Mouse (Mus musculus) splenic B cell, adult 2 months (primary cell): ENCODE measurements around the gene Tnrc6c.
"Not testable (repeated sequence)": the region's sequence is repeated elsewhere in the genome, so short reads cannot be mapped to it uniquely, and the experiment has no call there.

Experiments
- DNase-seq: peaks from one replicate; pipeline ENCODE4 v3.0.0-alpha.2; 2011; ENCODE audit warnings: low read depth, low spot score
- H3K27me3 ChIP-seq: 2 replicates; pipeline ENCODE4 v1.6.1; 2012; ENCODE audit warnings: mild to moderate bottlenecking, low read length, moderate library complexity, mixed read lengths; ENCODE audit not compliant: control insufficient read depth, poor library complexity, insufficient read depth, severe bottlenecking
- H3K36me3 ChIP-seq: 2 replicates; pipeline ENCODE4 v1.6.1; 2012; ENCODE audit warnings: mild to moderate bottlenecking, low read length, moderate library complexity, mixed read lengths; ENCODE audit not compliant: control insufficient read depth, poor library complexity, insufficient read depth, severe bottlenecking

The Tnrc6c gene

DNA sequence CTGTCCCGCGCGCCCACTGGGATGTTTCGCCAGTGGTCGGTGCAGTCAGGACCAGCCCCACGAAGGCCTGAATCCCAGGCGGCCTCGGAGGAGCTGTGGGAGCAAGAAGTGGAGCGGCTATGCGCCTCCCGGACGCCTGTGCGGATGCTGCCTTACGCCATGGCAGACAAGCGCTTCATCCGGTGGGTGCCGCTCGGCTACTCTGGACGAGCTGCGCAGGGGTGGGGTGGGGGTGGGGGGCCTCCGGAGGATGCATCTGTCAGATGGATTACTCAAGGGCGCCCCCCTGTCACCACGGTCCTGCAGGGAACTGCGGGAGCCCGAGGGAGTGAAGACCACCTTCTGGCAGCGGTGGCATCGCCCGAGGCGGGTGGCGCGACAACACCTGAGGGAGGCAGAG is 129.0 kb downstream of the Tnrc6c start:
- peak; percentile 85 for DNase-seq
- Histone ChIP-seq H3K36me3 (peaks cover 15% of the 10 kb centered on the region), H3K27me3 (no peaks in the 10 kb centered on the region)

DNA sequence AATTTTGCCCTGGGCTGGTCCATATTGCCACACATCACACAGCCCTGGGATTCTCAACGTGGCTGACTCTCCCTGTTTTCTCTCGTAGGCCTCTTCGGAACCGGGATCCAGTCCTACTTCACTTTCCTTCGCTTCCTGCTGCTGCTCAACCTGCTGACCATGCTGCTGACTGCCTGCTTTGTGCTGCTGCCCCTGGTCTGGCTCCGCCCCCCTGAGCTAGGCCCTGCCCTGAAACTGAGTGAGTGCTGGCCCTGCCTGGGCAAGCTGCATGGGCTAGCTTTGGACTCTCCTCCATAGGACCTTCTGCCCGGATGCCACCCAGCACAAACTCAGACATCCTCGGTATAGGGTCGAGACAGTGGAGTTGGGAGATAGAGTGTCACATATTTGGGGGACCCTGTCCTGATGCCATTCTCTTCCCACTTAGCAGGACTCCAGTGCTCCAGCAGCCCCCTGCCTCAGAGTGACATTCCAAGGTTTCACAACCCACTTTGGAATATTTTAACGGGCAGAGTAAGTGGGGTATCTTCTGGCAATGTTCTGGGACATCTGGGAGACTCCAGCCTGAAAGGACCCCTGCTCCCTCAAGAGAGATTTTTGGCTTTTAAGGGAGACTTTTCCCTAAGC is 129.7 kb downstream of the Tnrc6c start:
- peak; percentile 41 for DNase-seq
- H3K36me3 ChIP-seq, result peaks cover 16% of the 10 kb centered on the region

DNA sequence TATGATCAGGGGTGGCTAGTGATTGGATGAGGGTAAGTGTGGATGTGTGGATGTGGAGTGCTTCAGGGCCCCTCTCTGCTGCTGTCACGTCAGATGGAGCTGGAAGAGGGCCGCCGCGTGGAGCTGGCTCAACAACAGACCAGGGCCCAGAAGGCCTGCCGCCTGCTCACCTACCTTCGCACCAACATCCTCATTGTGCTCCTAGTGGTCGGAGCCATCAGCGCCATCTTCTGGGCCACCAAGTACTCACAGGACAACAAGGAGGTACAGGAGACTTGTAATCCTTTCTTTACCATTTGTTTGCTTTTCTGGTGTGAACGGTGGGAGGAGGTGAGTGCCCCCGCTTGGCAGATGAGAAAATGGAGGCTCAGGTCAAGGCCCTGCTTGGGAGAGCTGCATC is 132.2 kb downstream of the Tnrc6c start:
- Histone ChIP-seq H3K27me3 (no peaks in the 10 kb centered on the region), H3K36me3 (peaks cover 18% of the 10 kb centered on the region)
- peak; percentile 88 for DNase-seq

More for the DNA sequence above, 129.7 kb downstream of the Tnrc6c start:
- no peaks in the 10 kb centered on the region for H3K27me3 ChIP-seq

DNA sequence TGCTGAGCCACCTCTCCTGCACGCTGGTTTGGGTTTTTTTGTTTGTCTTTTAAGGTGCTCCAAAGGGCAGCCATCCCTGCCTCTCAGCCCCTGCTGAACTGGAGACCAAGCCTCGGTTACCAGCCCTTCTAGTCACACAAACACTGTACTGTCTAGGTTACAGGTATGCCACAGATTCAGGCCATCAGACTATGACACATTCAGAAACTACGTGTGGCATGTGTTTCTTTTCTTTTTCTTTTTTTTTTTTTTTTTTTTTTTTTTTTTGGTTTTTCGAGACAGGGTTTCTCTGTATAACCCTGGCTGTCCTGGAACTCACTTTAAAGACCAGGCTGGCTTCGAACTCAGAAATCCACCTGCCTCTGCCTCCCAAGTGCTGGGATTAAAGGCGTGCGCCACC is 134.4 kb downstream of the Tnrc6c start:
- H3K27me3 ChIP-seq, DNase-seq: not testable (repeated sequence)
- peaks cover 20% of the 10 kb centered on the region for H3K36me3 ChIP-seq

DNA sequence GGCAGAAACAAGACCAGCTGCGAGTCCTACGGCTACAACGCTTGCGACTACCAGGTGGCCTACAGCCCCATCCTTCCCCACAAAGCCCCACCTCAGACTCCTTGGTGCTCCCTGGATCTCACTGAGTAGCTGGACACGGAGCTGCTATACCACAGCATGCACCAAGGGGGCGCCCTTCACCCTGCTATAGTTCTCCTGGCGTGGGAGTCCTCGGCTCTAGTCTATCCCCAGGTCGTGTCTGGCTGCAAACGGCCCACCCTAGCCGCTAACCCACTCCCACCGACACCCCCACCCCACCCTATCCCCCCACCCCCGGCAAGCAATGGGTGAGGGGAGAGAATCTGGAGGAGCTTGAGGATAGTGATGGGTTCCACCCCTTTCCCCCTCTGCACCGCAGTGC is 136.2 kb downstream of the Tnrc6c start:
- peak; percentile 83 for DNase-seq
- Histone ChIP-seq H3K36me3 (peaks cover 16% of the 10 kb centered on the region), H3K27me3 (no peaks in the 10 kb centered on the region)

DNA sequence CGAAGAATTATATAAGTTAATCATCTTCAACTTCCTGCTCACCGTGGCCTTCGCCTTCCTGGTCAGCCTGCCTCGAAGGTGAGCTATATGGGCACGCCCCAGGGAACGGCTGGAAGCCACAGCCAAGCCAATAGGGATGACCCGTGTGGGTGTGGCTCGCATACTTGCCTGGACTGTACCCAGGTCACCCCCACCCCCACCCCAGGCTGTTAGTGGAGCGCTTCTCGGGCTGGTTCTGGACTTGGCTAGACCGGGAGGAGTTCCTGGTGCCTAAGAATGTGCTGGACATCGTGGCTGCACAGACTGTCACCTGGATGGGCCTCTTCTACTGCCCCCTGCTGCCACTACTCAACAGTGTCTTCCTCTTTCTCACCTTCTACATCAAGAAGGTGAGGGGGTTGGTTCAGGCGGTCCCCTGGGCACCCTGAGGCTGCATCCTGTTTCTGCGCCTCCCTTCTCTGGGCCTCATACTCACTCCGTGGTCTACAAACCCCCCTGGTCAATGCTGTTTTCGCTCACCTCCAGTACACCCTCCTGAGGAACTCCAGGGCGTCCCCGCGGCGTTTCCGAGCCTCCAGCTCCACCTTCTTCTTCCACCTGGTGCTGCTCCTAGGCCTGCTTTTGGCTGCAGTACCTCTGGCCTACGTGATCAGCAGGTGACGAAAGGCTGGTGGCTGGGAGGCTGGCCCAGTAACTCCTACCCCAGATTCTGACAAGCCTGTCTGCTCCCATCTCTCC is 136.8 kb downstream of the Tnrc6c start:
- H3K27me3 ChIP-seq, result no peaks in the 10 kb centered on the region
- peak; percentile 73 for DNase-seq

DNA sequence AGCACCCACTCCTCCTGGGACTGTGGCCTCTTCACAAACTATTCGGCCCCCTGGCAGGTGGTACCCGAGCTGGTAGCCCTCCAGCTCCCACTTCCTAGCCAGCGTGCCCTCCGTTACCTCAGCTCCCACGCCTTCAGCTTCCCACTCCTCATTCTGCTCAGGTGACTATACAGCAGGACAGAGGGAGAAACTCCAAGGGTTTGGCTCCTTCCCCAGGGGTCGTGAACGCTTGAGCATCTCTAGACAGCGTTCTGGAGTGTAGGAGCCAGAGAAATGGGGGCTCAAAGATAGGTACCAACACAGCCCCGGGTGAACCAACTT is 137.3 kb downstream of the Tnrc6c start:
- no peak for DNase-seq
- Histone ChIP-seq H3K27me3 (no peaks in the 10 kb centered on the region), H3K36me3 (peaks cover 14% of the 10 kb centered on the region)

More for the DNA sequence above, 136.8 kb downstream of the Tnrc6c start:
- peaks cover 14% of the 10 kb centered on the region for H3K36me3 ChIP-seq

DNA sequence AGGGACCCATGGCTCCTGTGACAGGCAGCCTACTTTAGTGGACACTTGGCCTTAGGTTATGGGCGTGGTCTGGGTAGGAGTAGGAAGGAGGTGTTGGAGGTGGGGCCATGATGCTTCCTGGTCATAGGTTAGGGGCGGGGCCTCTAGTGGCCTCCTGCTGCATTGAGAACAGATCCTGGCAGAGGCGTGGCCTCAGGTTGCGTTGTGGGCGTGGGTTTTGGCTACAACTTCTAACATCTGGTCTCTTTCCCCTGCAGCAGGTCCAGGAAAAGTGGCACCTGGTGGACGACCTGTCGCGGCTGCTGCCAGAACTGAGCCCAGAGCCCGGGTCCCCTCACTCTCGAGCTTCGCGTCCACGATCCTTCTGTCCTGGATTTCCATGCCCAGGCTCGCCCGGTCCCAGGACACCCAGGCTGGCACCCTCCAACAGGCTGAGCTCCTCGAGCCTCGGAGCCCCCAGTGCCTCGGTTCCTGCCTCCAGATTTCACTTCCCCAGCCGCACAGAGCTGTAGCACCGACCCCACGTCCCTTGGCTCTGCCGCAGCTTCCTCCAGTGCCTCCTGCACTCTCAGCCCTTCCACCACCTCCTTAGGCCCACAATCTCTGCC is 138.3 kb downstream of the Tnrc6c start:
- peak; percentile 87 for DNase-seq
- peaks cover 5% of the 10 kb centered on the region for H3K36me3 ChIP-seq
- no peaks in the 10 kb centered on the region for H3K27me3 ChIP-seq

DNA sequence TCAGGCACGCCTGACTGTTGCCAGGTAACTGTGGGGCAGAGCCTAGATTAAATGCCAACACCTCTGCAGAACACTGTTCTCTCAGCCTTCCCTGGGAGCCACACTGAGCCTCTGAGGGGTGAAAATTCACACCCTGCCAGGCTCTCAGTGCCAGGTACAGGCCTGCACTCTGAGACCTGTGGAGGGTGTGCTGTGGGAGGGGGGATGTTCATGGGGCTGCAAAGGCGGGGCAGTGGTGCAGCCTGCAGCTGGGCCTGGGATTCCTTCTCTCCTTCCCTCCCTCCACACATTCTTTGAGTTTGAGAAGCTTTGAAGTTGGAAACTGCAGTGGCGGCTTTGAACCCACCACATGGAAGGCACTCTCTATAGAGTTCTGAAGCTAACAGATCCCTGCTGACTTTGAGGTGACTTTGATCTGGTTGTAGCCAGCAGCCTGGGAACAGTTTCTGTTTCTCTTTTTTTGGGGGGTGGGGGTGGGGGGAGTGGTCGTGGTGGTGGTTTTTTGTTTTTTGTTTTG is 140.0 kb downstream of the Tnrc6c start:
- peaks cover 2% of the 10 kb centered on the region; the same call in 1 of the 2 replicates for H3K36me3 ChIP-seq
- no peak for DNase-seq
- no peaks in the 10 kb centered on the region for H3K27me3 ChIP-seq

DNA sequence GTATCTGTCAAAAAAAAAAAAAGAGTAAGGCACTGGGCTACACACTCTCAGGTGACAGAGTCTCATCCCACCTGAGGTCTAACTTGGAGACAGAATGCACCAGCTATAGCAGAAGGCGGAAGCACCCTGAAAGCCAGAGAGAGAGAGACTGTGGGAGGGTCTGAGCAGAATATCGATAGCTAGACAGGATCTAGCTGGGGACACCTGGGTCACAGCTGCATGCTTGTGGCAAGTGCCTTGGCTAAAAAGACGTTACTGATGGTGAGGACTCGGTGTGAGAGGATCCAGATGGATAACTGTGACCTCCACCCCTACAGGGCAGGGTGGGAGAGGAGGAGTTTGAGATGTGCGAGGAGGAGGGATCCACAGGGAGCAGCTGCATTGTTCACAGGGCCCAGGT is 142.9 kb downstream of the Tnrc6c start:
- no peaks in the 10 kb centered on the region for H3K27me3 ChIP-seq
- no peak for DNase-seq
- no peaks in the 10 kb centered on the region for H3K36me3 ChIP-seq

DNA sequence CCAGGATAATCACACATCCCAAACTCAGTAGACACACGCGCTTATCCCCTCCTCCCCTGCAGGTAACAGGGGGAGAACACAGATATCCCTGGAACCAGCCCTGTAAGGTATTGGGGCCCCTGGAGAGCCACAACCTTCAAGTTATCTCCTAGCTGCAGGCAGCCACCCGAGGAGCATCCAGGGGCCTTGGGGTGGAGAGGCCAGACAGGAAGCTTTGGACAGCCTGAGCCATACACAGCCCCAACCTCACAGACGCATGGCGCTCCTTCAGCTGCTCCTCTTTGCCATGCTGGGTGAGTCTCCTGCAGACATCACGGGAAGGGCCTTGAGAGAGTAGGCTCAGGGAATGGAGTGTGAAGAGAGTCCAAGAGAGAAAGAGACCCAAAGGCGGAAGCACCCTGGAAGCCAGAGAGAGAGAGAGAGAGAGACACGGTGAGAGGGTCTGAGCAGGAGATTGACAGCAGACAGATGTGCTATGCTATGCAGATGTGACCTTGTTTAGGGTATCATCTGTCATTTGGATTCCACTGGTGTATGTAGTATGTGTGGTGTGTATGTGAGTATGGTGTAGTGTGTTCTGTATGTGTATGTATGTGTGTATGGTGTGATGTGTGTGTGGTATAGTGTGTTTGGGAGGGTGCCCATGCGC is 143.5 kb downstream of the Tnrc6c start, which contains the start of gene 6030468B19Rik:
6030468B19Rik (plus strand) TSS at position 150 of the 649 bp plus-strand sequence.
- Histone ChIP-seq H3K27me3 (no peaks in the 10 kb centered on the region), H3K36me3 (no peaks in the 10 kb centered on the region)
- no peak for DNase-seq

DNA sequence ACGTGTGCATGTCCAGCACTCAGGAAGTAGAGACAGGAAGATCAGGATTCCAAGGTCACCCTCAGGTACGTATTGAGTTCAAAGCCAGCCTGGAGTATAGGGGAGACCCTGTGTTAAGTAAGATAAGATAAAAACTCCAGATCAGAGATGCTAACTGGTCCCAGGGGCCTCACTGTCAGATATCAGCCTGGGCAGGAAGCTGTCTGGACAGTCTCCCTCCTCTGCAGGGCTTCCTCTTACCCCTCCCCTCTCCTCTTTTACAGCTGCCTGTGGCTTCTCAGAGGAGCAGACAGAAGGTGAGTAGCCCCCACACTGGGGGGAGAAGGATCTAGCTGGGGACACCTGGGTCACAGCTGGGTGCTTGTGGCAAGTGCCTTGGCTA is 144.1 kb downstream of the Tnrc6c start:
- H3K36me3 ChIP-seq, result no peaks in the 10 kb centered on the region
- H3K27me3 ChIP-seq, result no peaks in the 10 kb centered on the region
- peak; percentile 63 for DNase-seq

DNA sequence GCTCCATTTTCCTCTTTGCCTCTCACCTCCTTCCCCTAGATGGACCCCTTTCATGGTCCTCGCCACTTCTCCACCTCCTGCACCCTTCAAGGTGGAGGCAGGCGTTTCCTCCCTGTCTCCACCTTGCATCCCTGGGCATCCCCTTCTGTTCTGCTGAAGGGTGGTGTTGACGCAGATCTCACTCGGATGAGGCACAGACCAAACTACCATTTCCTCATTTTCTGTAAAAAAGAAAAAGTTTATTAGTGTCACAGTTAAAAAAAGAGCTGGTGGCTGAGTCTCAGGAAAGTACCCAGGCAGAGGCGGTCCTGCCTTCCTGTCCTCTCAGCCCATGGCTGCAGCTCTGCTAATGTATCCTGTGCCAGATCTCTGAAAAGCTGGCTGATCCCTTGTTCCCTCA is 145.1 kb downstream of the Tnrc6c start:
- H3K27me3 ChIP-seq, result no peaks in the 10 kb centered on the region
- no peaks in the 10 kb centered on the region for H3K36me3 ChIP-seq
- DNase-seq, result peak; percentile 88

DNA sequence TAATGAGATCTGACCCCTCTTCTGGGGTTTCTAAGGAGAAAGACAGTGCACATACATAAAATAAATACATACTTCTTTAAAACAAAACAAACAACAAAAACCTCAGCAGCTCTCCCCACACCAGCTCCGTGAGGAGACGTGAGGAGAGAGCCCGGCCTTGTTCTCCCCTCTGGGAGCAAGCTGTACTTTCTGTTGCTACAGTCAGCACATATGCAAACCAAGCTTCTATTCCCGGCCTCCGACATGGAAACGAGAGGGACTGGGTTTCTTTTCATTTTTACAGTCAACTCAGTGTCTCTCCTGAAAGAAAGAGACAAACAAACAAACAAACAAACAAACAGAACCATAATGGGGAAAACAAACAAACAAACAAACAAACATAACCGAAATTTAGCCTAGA is 145.9 kb downstream of the Tnrc6c start:
- no peak for DNase-seq
- no peaks in the 10 kb centered on the region for H3K36me3 ChIP-seq
- H3K27me3 ChIP-seq, result no peaks in the 10 kb centered on the region

DNA sequence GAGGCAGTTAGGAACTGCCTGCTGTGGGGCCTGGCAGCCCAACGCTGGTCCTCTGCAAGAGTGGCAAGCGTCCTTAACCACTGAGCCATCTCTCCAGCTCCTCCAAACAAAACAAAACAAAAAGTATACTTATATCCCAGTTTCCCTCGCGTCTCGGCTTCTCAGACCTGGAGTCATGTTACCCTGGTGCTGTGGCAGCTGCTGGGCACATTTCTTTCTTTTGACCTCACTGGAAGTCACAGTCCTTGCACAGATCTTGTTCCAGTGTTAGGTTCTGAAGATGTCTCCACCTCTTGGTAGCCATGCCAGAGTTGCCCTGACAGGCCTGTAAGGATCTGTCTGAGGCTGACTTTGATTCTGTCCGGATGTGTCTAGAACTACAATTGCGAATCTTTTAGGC is 147.6 kb downstream of the Tnrc6c start:
- Histone ChIP-seq H3K36me3 (no peaks in the 10 kb centered on the region), H3K27me3 (no peaks in the 10 kb centered on the region)
- DNase-seq, result no peak
